Mouse (Mus musculus) liver, embryonic 15.5 days (tissue): ENCODE results near the gene Tmem167b. TPM values are rescaled to one million over a fixed set of nuclear protein-coding genes. Genes with fewer than 3 reads are reported as not detected.

Source experiments
- ATAC-seq: fragments of 200-750 bp; cut with Nextera tagmentation; 2 replicates; pipeline ENCODE4 v1.8.0; 2017; ENCODE audit warnings: moderate number of reproducible peaks, mild to moderate bottlenecking, moderate library complexity; ENCODE audit not compliant: insufficient read depth
- H3K27ac ChIP-seq: fragments of 300-500 bp; sonication (generic); replicated peaks from 2 replicates; pipeline ENCODE4 v1.5.1; 2015; ENCODE audit warnings: mild to moderate bottlenecking, inconsistent platforms
- H3K27me3 ChIP-seq: fragments of 300-500 bp; sonication (generic); 2 replicates; pipeline ENCODE4 v1.6.1; 2015; ENCODE audit warnings: mild to moderate bottlenecking, inconsistent platforms
- H3K36me3 ChIP-seq: fragments of 300-500 bp; sonication (generic); replicated peaks from 2 replicates; pipeline ENCODE4 v1.6.1; 2015; ENCODE audit warnings: moderate library complexity, mild to moderate bottlenecking, inconsistent platforms
- H3K4me1 ChIP-seq: fragments of 300-500 bp; sonication (generic); replicated peaks from 2 replicates; pipeline ENCODE4 v1.6.1; 2015; ENCODE audit warnings: inconsistent platforms
- H3K4me2 ChIP-seq: fragments of 300-500 bp; sonication (generic); 2 replicates; pipeline ENCODE4 v1.6.1; 2015; ENCODE audit warnings: moderate library complexity, mild to moderate bottlenecking, inconsistent platforms
- H3K4me3 ChIP-seq: fragments of 300-500 bp; sonication (generic); replicated peaks from 2 replicates; pipeline ENCODE4 v1.5.1; 2015; ENCODE audit warnings: mild to moderate bottlenecking, inconsistent platforms
- H3K9ac ChIP-seq: fragments of 300-500 bp; sonication (generic); 2 replicates; pipeline ENCODE4 v1.6.1; 2015; ENCODE audit warnings: moderate library complexity, mild to moderate bottlenecking, inconsistent platforms
- H3K9me3 ChIP-seq: fragments of 300-500 bp; sonication (generic); replicated peaks from 2 replicates; pipeline ENCODE4 v1.6.1; 2016; ENCODE audit warnings: inconsistent platforms
- WGBS: fragments of 180-500 bp; shearing (Covaris S2); methylation state at CpG from one replicate; pipeline ENCODE4 v1.1.7; 2015; ENCODE audit warnings: mixed read lengths; ENCODE audit not compliant: insufficient replicate concordance; 5-methylcytosine and 5-hydroxymethylcytosine counted together
- microRNA-seq: library from miRNA; unstranded; fragments of <30 nt; microRNA quantifications from one replicate; pipeline ENCODE4, GENCODE M21; 2016
- polyA plus RNA-seq: library from polyadenylated mRNA; unstranded; fragments of >200 nt; fragmentation: Nextera tagmentation; extraction: Ambion mirVana; gene quantifications from 2 replicates; pipeline ENCODE4 v1.2.1, GENCODE M21; 2015

The Tmem167b gene
- polyA plus RNA-seq, 1 experiment from 2014 or later, result 15.1 TPM

DNA sequence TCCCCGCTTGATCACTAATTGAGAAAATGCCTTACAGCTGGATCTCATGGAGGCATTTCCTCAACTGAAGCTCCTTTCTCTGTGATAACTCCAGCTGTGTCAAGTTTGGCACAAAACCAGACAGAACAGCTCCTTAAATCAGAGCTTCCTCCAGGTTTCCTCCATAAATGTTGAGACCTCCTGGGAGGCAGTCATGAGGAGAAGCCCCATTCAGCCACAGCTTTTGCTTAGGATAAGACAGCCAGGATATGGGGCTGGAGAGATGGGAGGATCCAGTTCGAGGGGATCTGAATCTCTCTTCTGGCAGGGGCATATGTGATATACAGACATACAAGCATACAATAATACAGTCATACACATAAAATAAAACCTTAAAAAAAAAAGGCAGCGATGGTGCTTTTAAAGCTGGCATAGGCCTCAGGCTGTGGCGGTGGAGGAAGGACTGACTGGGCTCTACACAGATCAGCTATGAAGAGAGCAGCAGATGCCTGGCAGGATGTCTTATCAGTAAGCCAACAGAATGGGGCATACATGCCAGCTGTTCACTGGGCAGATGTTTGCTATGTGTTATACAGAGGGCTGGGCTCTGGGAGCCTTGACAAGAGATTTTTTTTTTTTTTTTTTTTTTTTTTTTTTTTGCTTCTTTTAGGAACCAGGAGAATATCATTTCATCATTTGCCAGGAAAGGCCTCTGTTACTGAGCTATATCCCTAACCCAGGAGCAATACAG lies 53.4 kb downstream of the Tmem167b start:
- H3K36me3 ChIP-seq, result no peaks in the 10 kb centered on the region
- H3K4me3 ChIP-seq, result no peak overlapping the region
- H3K27me3 ChIP-seq, result peaks cover 17% of the 10 kb centered on the region
- WGBS, result 50% methylated on average over 4 of the region's 4 CpGs
- H3K9ac ChIP-seq, result no peak overlapping the region
- ATAC-seq, result peak; percentile 98
- no peaks in the 10 kb centered on the region for H3K9me3 ChIP-seq
- H3K4me1 ChIP-seq, result peaks cover 11% of the 10 kb centered on the region
- H3K27ac ChIP-seq, result peak overlapping the region; percentile 69
- H3K4me2 ChIP-seq, result peak overlapping the region; percentile 15; the same call in 1 of the 2 replicates

Small RNA genes within 50 kb of the gene (microRNA-seq; reads per million reads assigned to microRNA genes)
- not detected for gene Gm22860

Other genes with a start within 250 kb of the Tmem167b start
- 0.47 and 0.56 TPM in 2 replicates for gene Mybphl, start 197.6 kb downstream of the Tmem167b start, polyA plus RNA-seq
- gene Psrc1, start 178.6 kb downstream of the Tmem167b start, polyA plus RNA-seq, result 11.9 and 13.6 TPM in 2 replicates
- 0.24 and 0.36 TPM in 2 replicates for gene Celsr2, start 146.9 kb downstream of the Tmem167b start, polyA plus RNA-seq
- gene Sars, start 117.3 kb downstream of the Tmem167b start, polyA plus RNA-seq, result 72.2 and 79.6 TPM in 2 replicates
- not detected in 2 replicates for gene 1700013F07Rik, start 28.3 kb downstream of the Tmem167b start, polyA plus RNA-seq
- gene 5330417C22Rik, start 25.9 kb downstream of the Tmem167b start, polyA plus RNA-seq, result 0.26 and 0.71 TPM in 2 replicates
- gene Taf13, start 9.2 kb upstream of the Tmem167b start, polyA plus RNA-seq, result 9.5 and 10.4 TPM in 2 replicates
- gene Wdr47, start 28.8 kb upstream of the Tmem167b start, polyA plus RNA-seq, result 1.1 and 1.8 TPM in 2 replicates
- gene Clcc1, start 91.4 kb upstream of the Tmem167b start, polyA plus RNA-seq, result 33.1 and 42.0 TPM in 2 replicates
- 44.1 and 45.7 TPM in 2 replicates for gene Gpsm2, start 159.8 kb upstream of the Tmem167b start, polyA plus RNA-seq
- 0.52 and 0.54 TPM in 2 replicates for gene Aknad1, start 177.2 kb upstream of the Tmem167b start, polyA plus RNA-seq